Mouse (Mus musculus) left cerebral cortex, adult 18-20 months (tissue): ENCODE results near the gene Tmem63b. TPM values are rescaled to one million over a fixed set of nuclear protein-coding genes. Genes with fewer than 3 reads are reported as not detected.
"Not testable (repeated sequence)": the region's sequence is repeated elsewhere in the genome, so short reads cannot be mapped to it uniquely, and the experiment has no call there.

Experiments
- DNase-seq, 2 experiments: peaks; one replicate each; pipeline ENCODE4 v3.0.0; 2021 to 2022; ENCODE audit warnings: low spot score in 2 of 2, mixed read lengths in 1 of 2
- total RNA-seq, 2 experiments: library from RNA; stranded (reverse); gene quantifications; 2 replicates each; pipeline ENCODE4 v1.2.3; 2021

Gene Tmem63b
- total RNA-seq, 2 experiments from 2014 or later = 158 to 170 TPM

DNA sequence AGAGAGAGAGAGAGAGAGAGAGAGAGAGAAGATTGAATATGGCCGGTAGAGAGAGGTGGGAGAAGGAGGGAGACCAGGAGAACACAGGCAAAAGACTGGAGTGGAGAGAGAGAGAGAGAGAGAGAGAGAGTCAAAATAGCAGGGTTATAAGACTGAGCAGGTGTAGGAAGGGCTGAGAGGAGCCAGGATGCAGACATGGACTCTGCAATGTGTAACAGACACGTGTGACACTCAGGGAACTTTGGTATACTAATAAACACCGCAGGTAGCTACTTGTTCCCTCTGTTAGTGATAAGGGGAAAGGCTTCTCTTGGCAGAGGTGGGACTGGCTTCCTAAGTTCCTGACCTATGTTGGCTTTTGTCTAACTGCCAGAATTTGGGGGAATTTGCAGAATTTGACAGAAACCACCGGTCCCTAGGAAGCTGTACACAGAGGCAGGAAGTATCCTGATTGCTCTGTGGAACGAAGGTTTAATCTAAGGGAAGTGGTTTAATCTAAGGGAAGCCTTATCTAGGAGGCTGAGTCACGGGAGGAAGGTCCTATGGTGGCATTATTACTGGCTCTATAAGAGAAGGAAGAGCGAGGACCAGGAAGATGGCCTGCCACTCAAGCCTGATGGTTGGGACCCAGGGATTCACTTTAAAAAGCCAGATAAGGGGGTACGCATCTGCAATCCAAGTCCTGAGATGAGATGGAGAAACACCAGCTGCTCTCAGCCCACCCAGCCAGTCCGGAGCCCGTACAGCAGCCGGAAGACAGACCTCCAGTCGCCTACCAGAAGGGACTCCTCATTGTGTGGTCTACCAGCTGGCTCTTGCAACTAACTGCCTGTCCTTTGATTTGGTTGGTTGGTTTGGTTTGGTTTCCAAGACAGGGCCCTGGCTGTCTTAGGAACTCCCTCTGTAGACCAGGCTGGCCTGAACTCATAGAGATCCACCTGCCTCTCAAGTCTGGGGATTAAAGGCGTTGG is 57.5 kb downstream of the Tmem63b start:
- DNase-seq = no peak

DNA sequence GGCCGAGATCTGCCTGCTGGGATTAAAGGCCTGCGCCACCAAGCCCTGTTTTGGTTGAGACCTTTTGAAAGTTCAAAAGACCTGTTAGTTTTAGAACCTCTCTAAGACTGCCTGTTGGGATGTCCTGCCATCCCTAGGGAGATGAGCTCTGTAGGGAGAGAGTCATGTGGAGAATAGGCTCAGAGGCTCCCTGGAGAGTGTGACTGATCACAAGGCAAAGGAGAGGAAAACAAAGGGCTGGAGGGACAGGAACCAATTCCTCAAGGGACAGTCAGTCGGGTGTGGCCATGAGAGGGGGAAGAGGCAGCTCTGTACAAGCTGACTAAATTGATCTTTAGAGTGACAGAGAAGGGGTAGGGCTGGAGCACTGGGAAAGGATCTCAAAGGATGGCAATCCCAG is 58.5 kb downstream of the Tmem63b start:
- DNase-seq = no peak

DNA sequence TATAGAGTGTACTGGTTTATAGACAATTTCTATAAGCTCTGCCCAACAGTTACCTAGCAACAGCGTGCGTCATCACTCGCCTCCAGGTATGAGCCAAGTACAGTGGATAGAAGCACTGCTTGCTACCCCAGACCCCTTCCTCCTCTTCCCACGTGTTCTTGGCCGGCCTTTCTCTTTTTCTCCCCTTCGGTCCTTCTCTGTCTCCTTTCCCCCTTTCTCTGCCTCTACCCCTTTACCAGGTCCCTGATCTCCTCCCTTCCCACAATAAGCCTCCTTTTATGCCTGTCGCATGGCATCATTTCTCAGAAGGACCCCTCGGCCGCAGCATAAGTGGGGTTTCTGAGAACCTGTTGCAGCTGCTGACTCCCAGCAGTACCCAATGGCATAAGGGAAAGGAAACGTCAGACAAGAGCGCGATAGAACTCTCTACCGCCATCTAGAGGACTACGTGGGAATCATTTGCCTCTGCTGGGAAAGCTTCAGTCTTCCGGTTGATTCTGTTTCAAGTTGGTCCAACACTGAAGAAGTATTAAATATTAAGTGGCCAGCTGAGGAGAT is 60.0 kb downstream of the Tmem63b start:
- DNase-seq = peak; percentile 66 to 70

DNA sequence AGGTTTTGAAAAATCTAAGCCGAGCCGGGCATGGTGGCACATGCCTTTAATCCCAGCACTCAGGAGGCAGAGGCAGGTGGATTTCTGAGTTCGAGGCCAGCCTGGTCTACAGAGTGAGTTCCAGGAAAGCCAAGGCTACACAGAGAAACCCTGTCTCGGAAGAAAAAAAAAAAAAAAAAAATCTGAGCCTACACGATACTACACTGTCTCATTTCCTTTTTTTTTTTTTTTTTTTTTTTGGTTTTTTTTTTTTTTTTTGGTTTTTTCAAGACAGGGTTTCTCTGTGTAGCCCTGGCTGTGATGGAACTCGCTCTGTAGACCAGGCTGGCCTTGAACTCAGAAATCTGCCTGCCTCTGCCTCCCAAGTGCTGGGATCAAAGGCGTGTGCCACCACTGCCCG is 63.3 kb downstream of the Tmem63b start:
- DNase-seq = not testable (repeated sequence)

DNA sequence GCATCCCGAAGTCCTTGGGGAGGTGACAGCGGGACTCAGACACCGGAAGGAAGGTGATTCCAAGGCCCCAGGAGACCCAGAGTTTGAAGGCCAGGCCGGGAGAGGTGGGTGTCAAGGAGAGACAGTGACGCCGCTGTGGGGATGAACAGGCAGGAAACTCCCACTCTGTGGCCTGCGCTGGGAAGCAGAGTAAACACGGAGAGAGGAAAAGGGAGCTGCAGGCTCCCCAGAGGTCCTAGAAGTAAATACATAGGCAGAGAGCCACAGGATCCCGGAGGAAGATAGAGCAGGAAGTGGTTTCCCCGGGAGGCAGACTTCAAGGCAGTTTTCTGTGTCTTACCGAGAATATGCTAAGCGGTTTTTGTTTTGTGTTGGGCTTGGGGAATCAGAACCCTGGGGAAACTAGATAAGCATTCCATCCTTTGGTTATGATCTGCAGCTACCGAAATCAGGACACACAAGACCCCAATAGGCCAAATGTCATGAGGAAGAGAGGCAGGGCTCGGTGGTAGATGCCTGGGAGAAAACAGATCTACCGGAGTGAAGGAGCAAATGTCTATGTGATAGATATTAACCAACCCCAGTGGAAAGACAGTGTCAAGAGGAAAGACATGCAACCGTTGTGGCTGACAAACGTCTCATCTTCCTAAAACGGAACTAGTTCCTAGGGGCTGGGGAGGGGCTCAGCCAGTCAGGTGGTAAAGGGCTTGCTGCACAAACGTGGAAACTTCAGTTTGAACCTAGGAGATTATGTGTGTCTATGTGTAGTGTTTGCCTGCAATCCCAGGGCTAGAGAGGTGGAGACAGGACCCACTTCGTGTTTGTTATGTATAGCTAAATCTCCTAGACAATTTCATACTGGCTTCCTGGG is 67.1 kb downstream of the Tmem63b start:
- no peak for DNase-seq

DNA sequence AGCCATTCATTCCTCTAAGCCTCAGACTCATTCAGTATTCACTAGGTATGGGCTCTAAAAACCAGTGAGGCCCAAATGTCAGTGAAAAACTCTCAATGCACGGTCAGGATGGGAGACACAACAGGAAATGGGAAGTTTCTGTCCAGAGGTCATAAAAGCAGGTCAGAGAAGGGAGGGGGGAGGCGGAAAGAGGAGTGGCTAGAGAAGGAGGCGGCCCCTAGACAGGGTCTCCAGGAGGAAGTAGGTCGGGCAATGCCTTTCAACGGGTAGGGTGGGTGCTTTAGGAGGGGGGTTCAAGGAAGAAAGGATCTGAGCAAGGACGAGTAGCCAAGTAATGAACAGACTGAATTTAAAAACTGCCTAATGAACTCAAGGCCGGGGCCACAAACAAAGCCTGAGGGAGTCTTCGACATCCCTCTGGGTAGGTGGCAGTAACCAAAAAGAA is 67.7 kb downstream of the Tmem63b start:
- DNase-seq = no peak

DNA sequence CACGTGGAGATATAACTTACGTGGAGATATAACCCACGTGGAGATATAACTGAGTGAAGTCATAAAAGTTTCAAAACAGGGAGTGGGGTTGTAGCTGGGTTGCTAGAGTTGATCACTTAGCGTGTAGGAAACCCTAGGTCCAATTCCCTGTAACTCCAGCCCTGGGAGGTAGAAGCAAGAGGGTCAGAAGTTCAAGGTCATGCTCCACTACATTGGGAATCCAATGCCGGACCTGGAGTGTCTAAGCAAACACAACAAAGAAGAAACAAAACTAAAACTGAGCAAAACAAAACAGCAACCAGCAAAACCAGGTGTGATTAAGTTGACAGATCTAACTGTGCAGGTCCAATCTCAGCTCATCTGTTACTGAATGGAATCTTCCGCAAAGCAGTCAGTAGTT is 69.0 kb downstream of the Tmem63b start:
- no peak for DNase-seq

DNA sequence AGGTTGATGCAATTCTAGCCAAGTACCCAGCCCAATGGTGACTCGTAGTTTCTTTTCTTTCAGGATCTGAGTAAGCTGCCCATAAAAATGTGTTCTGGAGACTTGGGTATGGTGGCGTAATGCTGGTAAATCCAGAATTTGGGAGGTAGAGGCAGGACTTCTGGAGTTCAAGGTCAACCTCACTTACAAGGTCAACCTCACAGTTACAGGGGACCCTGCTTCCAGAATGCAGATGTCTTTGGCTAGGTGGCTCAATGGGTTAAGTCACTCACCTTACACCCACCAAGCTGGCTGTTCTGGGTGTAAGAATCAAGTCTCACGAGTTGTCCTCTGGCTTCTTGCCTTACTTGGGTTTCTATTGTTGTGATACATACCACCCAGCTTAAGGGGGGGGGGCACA is 70.0 kb downstream of the Tmem63b start:
- DNase-seq = no peak

DNA sequence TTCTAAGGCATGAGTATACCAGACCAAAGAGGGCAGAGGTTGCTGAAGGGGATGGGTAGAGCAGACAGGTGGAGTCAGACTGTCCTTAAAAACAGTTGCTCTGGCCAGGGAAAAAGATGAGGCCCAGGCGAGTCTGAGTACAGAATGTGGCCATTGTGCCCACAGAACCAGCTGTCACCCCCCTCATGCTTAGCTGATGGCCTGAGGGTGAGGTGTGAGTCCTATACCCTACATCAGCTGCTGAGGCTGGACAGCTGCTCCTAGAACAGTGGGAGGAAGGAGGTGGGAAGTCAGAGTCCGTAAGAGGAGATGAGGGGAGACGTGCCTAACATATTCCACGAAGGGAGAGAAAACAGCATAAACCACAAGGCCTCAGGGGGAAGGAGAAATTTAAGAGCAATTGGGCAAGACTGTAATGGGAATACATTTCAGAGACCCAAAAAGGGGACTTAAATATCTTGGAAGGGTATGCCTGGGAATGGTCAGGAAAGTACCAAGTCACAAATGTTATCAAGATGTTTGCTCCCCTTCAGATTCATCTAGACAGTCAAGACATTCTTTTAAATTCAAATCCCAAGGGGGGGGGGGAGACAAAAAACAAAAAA is 70.6 kb downstream of the Tmem63b start:
- DNase-seq = no peak

DNA sequence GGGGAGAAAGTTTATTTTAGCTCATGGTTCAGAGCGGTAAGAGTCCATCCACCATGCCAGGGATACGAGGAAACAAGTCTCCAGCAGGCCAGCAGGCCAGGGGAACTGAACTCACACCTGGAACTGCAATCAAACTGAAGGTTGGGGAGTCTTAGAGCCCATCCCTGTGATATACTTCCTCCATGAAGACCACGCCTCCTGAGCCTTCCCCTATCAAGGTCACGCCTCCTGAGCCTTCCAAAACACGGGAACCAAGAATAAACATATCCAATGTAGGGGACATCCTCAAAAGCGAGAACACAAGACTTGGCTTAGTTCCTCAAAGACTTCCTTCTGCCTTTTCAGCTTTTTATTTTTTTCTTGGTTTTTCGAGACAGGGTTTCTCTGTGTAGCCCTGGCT is 73.8 kb downstream of the Tmem63b start:
- DNase-seq = no peak

DNA sequence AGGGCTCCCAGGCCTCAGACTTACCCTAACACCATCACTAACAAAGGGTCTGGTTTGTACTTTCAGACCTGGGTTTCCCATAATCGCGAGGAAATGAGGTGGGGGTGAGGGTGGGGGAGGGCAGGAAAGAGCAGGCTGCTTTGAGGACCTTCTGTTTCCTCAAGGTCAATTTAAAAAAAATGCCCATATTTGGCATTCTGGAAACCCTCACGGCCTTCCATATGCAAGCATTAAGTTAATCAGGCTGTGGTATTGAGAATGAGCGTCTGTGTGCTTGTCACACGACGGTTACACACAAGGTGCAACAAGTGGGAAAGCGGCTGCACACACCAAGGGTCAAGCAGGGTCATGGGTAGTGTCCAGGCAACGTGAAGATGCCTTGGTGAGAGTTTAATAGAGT is 74.7 kb downstream of the Tmem63b start:
- no peak for DNase-seq

Other genes with a start within 250 kb of the Tmem63b start
- 1 to 10 TPM; 4.7 to 6.2 TPM for gene Spats1, start 211.5 kb downstream of the Tmem63b start, total RNA-seq
- gene Aars2, start 180.1 kb downstream of the Tmem63b start, total RNA-seq = 10 to 100 TPM; 24.1 to 25.6 TPM
- 1 to 10 TPM in 1 of 2 experiments, under 1 TPM in 1; 0.94 to 1.4 TPM for gene Tcte1, start 163.5 kb downstream of the Tmem63b start, total RNA-seq
- 100 to 1,000 TPM; 129 to 136 TPM for gene Tmem151b, start 137.2 kb downstream of the Tmem63b start, total RNA-seq
- 1 to 10 TPM; 1.8 to 2.8 TPM for gene Nfkbie, start 131.2 kb downstream of the Tmem63b start, total RNA-seq
- 10 to 100 TPM; 26.0 to 30.0 TPM for gene Slc35b2, start 123.0 kb downstream of the Tmem63b start, total RNA-seq
- 1,000 to 10,000 TPM; 1,506 to 1,598 TPM for gene Hsp90ab1, start 113.6 kb downstream of the Tmem63b start, total RNA-seq
- 10 to 100 TPM; 21.7 to 28.0 TPM for gene Slc29a1, start 87.3 kb downstream of the Tmem63b start, total RNA-seq
- not detected for gene Mymx, start 84.8 kb downstream of the Tmem63b start, total RNA-seq
- under 1 TPM; 0.33 to 0.91 TPM for gene Capn11, start 27.6 kb downstream of the Tmem63b start, total RNA-seq
- gene Mrpl14, start 583 bp downstream of the Tmem63b start, total RNA-seq = 10 to 100 TPM; 42.0 to 45.8 TPM
- not detected for gene 1600014C23Rik, start 46.9 kb upstream of the Tmem63b start, total RNA-seq